ENCODE assay signal across 30 mouse cellular contexts in genomic region chr3:123413173-123413572, GRCm38 (mm10). TPM values are rescaled to one million over a fixed set of nuclear protein-coding genes. Genes with fewer than 3 reads are reported as not detected.
DNase-seq lines count a peak whose midpoint lies in the region; ATAC-seq and TF ChIP-seq lines count a peak whose summit lies in the region.
"Had no signal": no experiment of that assay in that cellular context is flagged by ENCODE, and none has a peak within 500 bp of the region (broad histone marks: within the 10 kb centered on the region; RNA-seq: fewer than 3 reads in every experiment).

No protein-coding gene starts in this region.

- no peaks in the 10 kb centered on the region for H3K27me3 ChIP-seq in intestine, embryonic 16.5 days (replicated peaks; ENCODE audit: control insufficient read depth, insufficient read depth, low read length)
- no peaks in the 10 kb centered on the region for H3K27me3 ChIP-seq in intestine, embryonic 15.5 days (replicated peaks)
- H3K27me3 ChIP-seq in kidney, postnatal 0 days (ENCODE audit: insufficient read depth, low read length): no peaks in the 10 kb centered on the region
- no peaks in the 10 kb centered on the region for H3K27me3 ChIP-seq in midbrain, postnatal 0 days (ENCODE audit: insufficient read depth, low read length)
- H3K27me3 ChIP-seq in midbrain, embryonic 14.5 days (ENCODE audit: control insufficient read depth, insufficient read depth, low read length): no peaks in the 10 kb centered on the region
- H3K27me3 ChIP-seq: CH12.LX; embryonic facial prominence, embryonic 13.5 days; forebrain, embryonic 12.5 days; forebrain, embryonic 15.5 days; hindbrain, embryonic 13.5 days had no signal

- no peak overlapping the region for H3K4me2 ChIP-seq in intestine, embryonic 16.5 days (ENCODE audit: low read depth, low read length)
- H3K4me2 ChIP-seq in intestine, embryonic 15.5 days (replicated peaks): no peak overlapping the region
- no peak overlapping the region for H3K4me2 ChIP-seq in kidney, postnatal 0 days (ENCODE audit: low read length)
- no peak overlapping the region for H3K4me2 ChIP-seq in midbrain, postnatal 0 days (ENCODE audit: low read depth, low read length, poor library complexity, severe bottlenecking)
- no peak overlapping the region for H3K4me2 ChIP-seq in midbrain, embryonic 14.5 days (ENCODE audit: low read length)
- H3K4me2 ChIP-seq: embryonic facial prominence, embryonic 13.5 days; forebrain, embryonic 12.5 days; forebrain, embryonic 15.5 days; heart, embryonic 11.5 days; hindbrain, embryonic 13.5 days had no signal

- TF ChIP-seq CTCF in kidney, postnatal 0 days (IDR thresholded peaks at IDR 0.05; ENCODE audit: low read depth): peak; percentile 44
- peak; percentile 41 for TF ChIP-seq CTCF in midbrain, postnatal 0 days (IDR thresholded peaks at IDR 0.05)

- H3K4me3 ChIP-seq in intestine, embryonic 16.5 days (ENCODE audit: low read length): no peak overlapping the region
- H3K4me3 ChIP-seq in intestine, embryonic 15.5 days (replicated peaks): no peak overlapping the region
- H3K4me3 ChIP-seq in kidney, postnatal 0 days (replicated peaks; ENCODE audit: low read depth, low read length): no peak overlapping the region
- H3K4me3 ChIP-seq in midbrain, postnatal 0 days (ENCODE audit: low read depth, low read length): no peak overlapping the region
- no peak overlapping the region for H3K4me3 ChIP-seq in midbrain, embryonic 14.5 days (replicated peaks; ENCODE audit: low read depth, low read length)
- H3K4me3 ChIP-seq: embryonic facial prominence, embryonic 10.5 days; embryonic facial prominence, embryonic 13.5 days; erythroblast, embryonic 14.5 days; forebrain, embryonic 12.5 days; forebrain, embryonic 15.5 days; hindbrain, embryonic 13.5 days had no signal

- no peak overlapping the region for H3K9ac ChIP-seq in intestine, embryonic 16.5 days (ENCODE audit: low read depth, low read length)
- H3K9ac ChIP-seq in intestine, embryonic 15.5 days: no peak overlapping the region
- no peak overlapping the region for H3K9ac ChIP-seq in kidney, postnatal 0 days (ENCODE audit: low read depth, low read length)
- no peak overlapping the region for H3K9ac ChIP-seq in midbrain, postnatal 0 days (replicated peaks; ENCODE audit: low read length, poor library complexity, severe bottlenecking)
- H3K9ac ChIP-seq in midbrain, embryonic 14.5 days (replicated peaks; ENCODE audit: low read length): no peak overlapping the region
- H3K9ac ChIP-seq: embryonic facial prominence, embryonic 13.5 days; forebrain, embryonic 12.5 days; forebrain, embryonic 15.5 days; hindbrain, embryonic 13.5 days had no signal

- H3K27ac ChIP-seq in intestine, embryonic 16.5 days (ENCODE audit: low read length): no peak overlapping the region
- no peak overlapping the region for H3K27ac ChIP-seq in intestine, embryonic 15.5 days
- H3K27ac ChIP-seq in kidney, postnatal 0 days: peak overlapping the region; percentile 55
- no peak overlapping the region for H3K27ac ChIP-seq in midbrain, postnatal 0 days (ENCODE audit: low read depth, low read length)
- no peak overlapping the region for H3K27ac ChIP-seq in midbrain, embryonic 14.5 days (replicated peaks; ENCODE audit: low read depth, low read length)
- H3K27ac ChIP-seq: embryonic facial prominence, embryonic 10.5 days; embryonic facial prominence, embryonic 13.5 days; forebrain, embryonic 12.5 days; forebrain, embryonic 15.5 days; hindbrain, embryonic 13.5 days had no signal

- DNase-seq in kidney, postnatal 0 days (ENCODE audit: low spot score): peak; percentile 7
- no peak for DNase-seq in kidney, postnatal 36 days
- no peak for DNase-seq in midbrain, postnatal 0 days (ENCODE audit: low spot score)
- no peak for DNase-seq in midbrain, embryonic 14.5 days
- DNase-seq in retina, postnatal 1 day: peak; percentile 8
- DNase-seq in frontal cortex, adult 2 months (ENCODE audit: extremely low spot score in 1 of 2, low spot score in 1 of 2): no peak
- DNase-seq: adrenal gland, adult 2 months; adrenal gland, postnatal 14 days; B cell, adult 2 months; cerebellum, adult 11 months; cerebellum, adult 8-10 months; cerebellum, postnatal 10 days; cerebellum, postnatal 36 days; embryo, embryonic 11 days; gastrocnemius, postnatal 10 days; gastrocnemius, postnatal 36 days; heart, adult 11 months had no signal

- no peaks in the 10 kb centered on the region for H3K36me3 ChIP-seq in intestine, embryonic 16.5 days (ENCODE audit: control insufficient read depth, insufficient read depth, low read length)
- no peaks in the 10 kb centered on the region for H3K36me3 ChIP-seq in intestine, embryonic 15.5 days
- no peaks in the 10 kb centered on the region for H3K36me3 ChIP-seq in kidney, postnatal 0 days (ENCODE audit: insufficient read depth, low read length)
- H3K36me3 ChIP-seq in midbrain, postnatal 0 days (ENCODE audit: insufficient read depth, low read length): no peaks in the 10 kb centered on the region
- H3K36me3 ChIP-seq in midbrain, embryonic 14.5 days (ENCODE audit: control insufficient read depth, insufficient read depth, low read length): no peaks in the 10 kb centered on the region
- H3K36me3 ChIP-seq: embryonic facial prominence, embryonic 10.5 days; embryonic facial prominence, embryonic 13.5 days; forebrain, embryonic 12.5 days; forebrain, embryonic 15.5 days; G1E; hindbrain, embryonic 13.5 days had no signal

- H3K4me1 ChIP-seq in intestine, embryonic 16.5 days (ENCODE audit: control insufficient read depth, insufficient read depth, low read length): no peaks in the 10 kb centered on the region
- H3K4me1 ChIP-seq in intestine, embryonic 15.5 days (replicated peaks): no peaks in the 10 kb centered on the region
- no peaks in the 10 kb centered on the region for H3K4me1 ChIP-seq in kidney, postnatal 0 days (replicated peaks; ENCODE audit: insufficient read depth, low read length)
- H3K4me1 ChIP-seq in midbrain, postnatal 0 days (ENCODE audit: insufficient read depth, low read length): no peaks in the 10 kb centered on the region
- H3K4me1 ChIP-seq in midbrain, embryonic 14.5 days (ENCODE audit: control insufficient read depth, insufficient read depth, low read length): no peaks in the 10 kb centered on the region
- H3K4me1 ChIP-seq: embryonic facial prominence, embryonic 10.5 days; embryonic facial prominence, embryonic 13.5 days; forebrain, embryonic 12.5 days; forebrain, embryonic 15.5 days; hindbrain, embryonic 13.5 days had no signal

- H3K9me3 ChIP-seq in intestine, embryonic 16.5 days (ENCODE audit: control insufficient read depth, low read length): no peaks in the 10 kb centered on the region
- H3K9me3 ChIP-seq in intestine, embryonic 15.5 days: no peaks in the 10 kb centered on the region
- no peaks in the 10 kb centered on the region for H3K9me3 ChIP-seq in kidney, postnatal 0 days (replicated peaks; ENCODE audit: low read length)
- H3K9me3 ChIP-seq in midbrain, postnatal 0 days (ENCODE audit: low read length): no peaks in the 10 kb centered on the region
- no peaks in the 10 kb centered on the region for H3K9me3 ChIP-seq in midbrain, embryonic 14.5 days (ENCODE audit: control insufficient read depth, low read length)
- H3K9me3 ChIP-seq: embryonic facial prominence, embryonic 10.5 days; forebrain, embryonic 12.5 days; forebrain, embryonic 15.5 days; G1E; hindbrain, embryonic 13.5 days had no signal

- ATAC-seq in intestine, embryonic 16.5 days: 0 out of 2 replicates have a peak, but pooled peaks have one; percentile 40
- ATAC-seq in intestine, embryonic 15.5 days: no peak
- ATAC-seq in kidney, postnatal 0 days (replicated peaks; ENCODE audit: low FRiP score, low read depth): 0 out of 2 replicates have a peak, but pooled peaks have one; percentile 52
- no peak for ATAC-seq in midbrain, postnatal 0 days (ENCODE audit: low FRiP score)
- ATAC-seq in midbrain, embryonic 14.5 days (ENCODE audit: low FRiP score, low TSS enrichment): no peak
- ATAC-seq: forebrain, embryonic 15.5 days; hindbrain, embryonic 16.5 days had no signal

- 70% methylated on average over 5 of the region's 5 CpGs for WGBS in intestine, embryonic 16.5 days
- 63% methylated on average over 5 of the region's 5 CpGs for WGBS in intestine, embryonic 15.5 days
- 36% methylated on average over 5 of the region's 5 CpGs for WGBS in kidney, postnatal 0 days
- WGBS in midbrain, postnatal 0 days: 29% methylated on average over 5 of the region's 5 CpGs
- WGBS in midbrain, embryonic 14.5 days: 21% methylated on average over 5 of the region's 5 CpGs

RNA-seq across cellular contexts. Expression of gene Mettl14, which starts 27.3 kb away (rescaled TPM):
- polyA plus RNA-seq in intestine, embryonic 16.5 days (2015; fragmentation: Nextera tagmentation; extraction: Ambion mirVana): 23.2 and 24.9 TPM in 2 replicates
- polyA plus RNA-seq in intestine, embryonic 15.5 days (2015; fragmentation: Nextera tagmentation; extraction: Ambion mirVana): 26.0 and 27.0 TPM in 2 replicates
- polyA plus RNA-seq in kidney, postnatal 0 days (2015; fragmentation: Nextera tagmentation; extraction: Ambion mirVana): 21.5 and 23.2 TPM in 2 replicates
- 3.8 and 7.5 TPM in 2 replicates for total RNA-seq in midbrain, postnatal 0 days (2014; rRNA removed)
- polyA plus RNA-seq in midbrain, postnatal 0 days (2015; fragmentation: Nextera tagmentation; extraction: Ambion mirVana): 14.1 and 14.4 TPM in 2 replicates
- polyA plus RNA-seq in midbrain, embryonic 14.5 days (2014; fragmentation: Nextera tagmentation; extraction: Ambion mirVana): 14.6 and 20.4 TPM in 2 replicates
- 14.8 and 15.4 TPM in 2 replicates for polyA plus RNA-seq in frontal cortex, adult 2 months (2012; rRNA removed)

RNA-seq across cellular contexts. Expression of gene Prss12, which starts 33.5 kb away (rescaled TPM):
- polyA plus RNA-seq in intestine, embryonic 16.5 days (2015; fragmentation: Nextera tagmentation; extraction: Ambion mirVana): 5.8 and 6.6 TPM in 2 replicates
- 5.4 and 6.3 TPM in 2 replicates for polyA plus RNA-seq in intestine, embryonic 15.5 days (2015; fragmentation: Nextera tagmentation; extraction: Ambion mirVana)
- 6.3 and 7.0 TPM in 2 replicates for polyA plus RNA-seq in kidney, postnatal 0 days (2015; fragmentation: Nextera tagmentation; extraction: Ambion mirVana)
- total RNA-seq in midbrain, postnatal 0 days (2014; rRNA removed): 8.2 and 14.1 TPM in 2 replicates
- polyA plus RNA-seq in midbrain, postnatal 0 days (2015; fragmentation: Nextera tagmentation; extraction: Ambion mirVana): 12.6 and 13.4 TPM in 2 replicates
- 9.1 and 9.3 TPM in 2 replicates for polyA plus RNA-seq in midbrain, embryonic 14.5 days (2014; fragmentation: Nextera tagmentation; extraction: Ambion mirVana)
- 16.2 and 24.6 TPM in 2 replicates for polyA plus RNA-seq in frontal cortex, adult 2 months (2012; rRNA removed)
- total RNA-seq: hematopoietic stem cell, adult 5-6 weeks had no signal
- polyA plus RNA-seq: erythroblast, embryonic 14.5 days; G1E had no signal

Comparison
In these comparisons a context has a peak if more than half of its experiments do, and no peak if none do; other contexts are left out.
1. ATAC-seq: peak in intestine, embryonic 16.5 days (single experiment) and kidney, postnatal 0 days (single experiment); none in intestine, embryonic 15.5 days (single experiment), midbrain, postnatal 0 days (single experiment) and midbrain, embryonic 14.5 days (single experiment).
2. DNase-seq: peak in kidney, postnatal 0 days (single experiment) and retina, postnatal 1 day (single experiment); none in kidney, postnatal 36 days (0 of 2), midbrain, postnatal 0 days (single experiment), midbrain, embryonic 14.5 days (single experiment) and frontal cortex, adult 2 months (0 of 2).